Mouse (Mus musculus) midbrain, embryonic 14.5 days (tissue): ENCODE data around the gene Zfp768. TPM values are rescaled to one million over a fixed set of nuclear protein-coding genes. Genes with fewer than 3 reads are reported as not detected.

Source experiments
- ATAC-seq: fragments of 200-750 bp; cut with Nextera tagmentation; 2 replicates; pipeline ENCODE4 v1.8.0; 2017; ENCODE audit warnings: moderate number of reproducible peaks, moderate library complexity; ENCODE audit not compliant: low FRiP score, low TSS enrichment
- DNase-seq: peaks from one replicate; pipeline ENCODE4 v3.0.0-alpha.2; 2015
- H3K27ac ChIP-seq: fragments of 300-500 bp; sonication (generic); replicated peaks from 2 replicates; pipeline ENCODE4 v1.5.1; 2014; ENCODE audit warnings: mild to moderate bottlenecking, low read depth, low read length, moderate library complexity
- H3K27me3 ChIP-seq: fragments of 300-500 bp; sonication (generic); 2 replicates; pipeline ENCODE4 v1.6.1; 2014; ENCODE audit warnings: low read length, control low read depth, mixed read lengths; ENCODE audit not compliant: control insufficient read depth, insufficient read depth
- H3K36me3 ChIP-seq: fragments of 300-500 bp; sonication (generic); 2 replicates; pipeline ENCODE4 v1.6.1; 2014; ENCODE audit warnings: low read length, control low read depth; ENCODE audit not compliant: control insufficient read depth, insufficient read depth
- H3K4me1 ChIP-seq: fragments of 300-500 bp; sonication (generic); 2 replicates; pipeline ENCODE4 v1.6.1; 2014; ENCODE audit warnings: mild to moderate bottlenecking, antibody characterized with exemption, low read length, control low read depth; ENCODE audit not compliant: control insufficient read depth, insufficient read depth
- H3K4me2 ChIP-seq: fragments of 300-500 bp; sonication (generic); 2 replicates; pipeline ENCODE4 v1.6.1; 2014; ENCODE audit warnings: mild to moderate bottlenecking, low read length, moderate library complexity
- H3K4me3 ChIP-seq: fragments of 300-500 bp; sonication (generic); replicated peaks from 2 replicates; pipeline ENCODE4 v1.5.1; 2014; ENCODE audit warnings: low read depth, low read length
- H3K9ac ChIP-seq: fragments of 300-500 bp; sonication (generic); replicated peaks from 2 replicates; pipeline ENCODE4 v1.6.1; 2014; ENCODE audit warnings: mild to moderate bottlenecking, low read length, moderate library complexity
- H3K9me3 ChIP-seq: fragments of 300-500 bp; sonication (generic); 2 replicates; pipeline ENCODE4 v1.6.1; 2016; ENCODE audit warnings: low read length, control low read depth, mixed read lengths; ENCODE audit not compliant: control insufficient read depth
- WGBS: fragments of 180-500 bp; shearing (Covaris S2); extraction: QIAGEN DNeasy Blood & Tissue Kit; methylation state at CpG from one replicate; pipeline ENCODE4 v1.1.7; 2014; 5-methylcytosine and 5-hydroxymethylcytosine counted together
- polyA plus RNA-seq: library from polyadenylated mRNA; unstranded; fragments of >200 nt; fragmentation: Nextera tagmentation; extraction: Ambion mirVana; gene quantifications from 2 replicates; pipeline ENCODE4 v1.2.1, GENCODE M21; 2014

Gene Zfp768
- polyA plus RNA-seq, 1 experiment from 2014 or later, result 5.1 TPM

DNA sequence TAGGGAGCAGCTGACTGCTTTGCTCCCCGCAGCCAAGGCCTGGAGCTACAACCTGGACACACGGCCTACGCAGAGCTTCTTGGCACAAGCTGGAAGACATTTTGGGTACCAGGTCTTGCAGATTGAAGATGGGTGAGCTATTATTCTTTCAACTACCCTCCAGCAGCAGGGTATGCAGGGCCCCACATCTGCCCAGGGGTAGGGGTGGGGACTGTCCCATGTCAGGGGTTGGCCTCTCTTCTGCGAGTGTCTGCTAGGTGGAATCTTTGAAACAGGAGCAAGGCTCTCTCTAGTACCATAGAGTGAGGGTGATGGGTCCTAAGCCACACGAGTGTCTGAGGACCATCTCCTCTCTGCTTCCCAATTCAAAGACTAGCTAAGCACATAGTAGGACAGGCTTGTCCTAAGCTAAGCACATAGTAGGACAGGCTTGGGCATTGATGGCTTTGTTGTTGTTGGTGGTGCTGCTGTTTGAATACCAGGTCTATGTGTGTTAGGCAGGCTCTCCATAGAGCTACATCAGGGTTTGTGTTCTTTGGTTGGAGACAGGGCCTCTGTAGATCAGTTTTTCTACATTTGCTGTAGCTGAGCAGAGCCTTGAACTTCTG is 47.7 kb downstream of the Zfp768 start:
- Histone ChIP-seq H3K4me3 (no peak overlapping the region), H3K9ac (no peak overlapping the region), H3K4me1 (no peaks in the 10 kb centered on the region), H3K4me2 (no peak overlapping the region), H3K36me3 (no peaks in the 10 kb centered on the region), H3K9me3 (no peaks in the 10 kb centered on the region), H3K27me3 (no peaks in the 10 kb centered on the region), H3K27ac (no peak overlapping the region)
- 96% methylated on average over 5 of the region's 5 CpGs for WGBS
- ATAC-seq (no peak), DNase-seq (no peak)

DNA sequence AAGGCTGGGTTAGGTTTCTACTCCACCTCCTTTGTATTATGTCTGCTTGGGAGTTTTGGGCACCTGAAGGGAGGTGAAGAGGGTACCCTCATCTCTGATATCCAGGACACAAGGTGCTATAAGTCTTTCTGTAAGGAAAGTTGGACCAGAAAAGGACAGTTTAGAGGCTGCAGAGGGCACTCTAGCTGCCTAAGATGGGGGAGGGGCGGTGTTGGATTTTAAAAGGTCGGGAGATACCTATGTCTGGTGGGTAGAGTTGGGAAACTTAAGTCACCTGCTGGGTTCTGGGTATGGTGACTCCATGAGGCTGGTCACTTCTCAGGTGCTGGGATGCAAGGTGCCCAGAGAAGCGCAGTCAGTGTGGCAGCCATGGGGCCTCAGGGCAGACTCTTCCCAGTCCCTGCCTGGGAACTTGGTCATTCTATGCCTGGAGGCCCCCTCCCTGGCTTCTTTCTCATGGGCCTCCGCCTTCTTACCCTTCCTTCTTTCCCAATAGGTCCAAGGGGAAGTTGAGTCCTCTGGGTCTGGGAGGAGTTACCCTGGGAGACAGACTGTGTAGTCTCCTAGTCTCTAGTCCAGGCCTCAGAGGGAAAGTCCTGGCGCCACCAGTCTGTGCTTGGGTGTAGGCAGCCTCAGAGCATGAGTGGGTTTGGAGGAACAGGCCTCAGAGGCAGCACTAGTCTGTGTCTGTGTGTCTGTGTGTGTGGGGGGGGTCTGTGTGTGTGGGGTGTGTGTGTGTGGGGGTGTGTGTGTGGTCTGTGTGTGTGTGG is 48.4 kb downstream of the Zfp768 start:
- DNase-seq (no peak), ATAC-seq (no peak)
- Histone ChIP-seq H3K4me1 (no peaks in the 10 kb centered on the region), H3K36me3 (no peaks in the 10 kb centered on the region), H3K4me2 (no peak overlapping the region), H3K4me3 (no peak overlapping the region), H3K9me3 (no peaks in the 10 kb centered on the region), H3K27ac (no peak overlapping the region), H3K27me3 (no peaks in the 10 kb centered on the region), H3K9ac (no peak overlapping the region)
- 82% methylated on average over 5 of the region's 5 CpGs for WGBS

DNA sequence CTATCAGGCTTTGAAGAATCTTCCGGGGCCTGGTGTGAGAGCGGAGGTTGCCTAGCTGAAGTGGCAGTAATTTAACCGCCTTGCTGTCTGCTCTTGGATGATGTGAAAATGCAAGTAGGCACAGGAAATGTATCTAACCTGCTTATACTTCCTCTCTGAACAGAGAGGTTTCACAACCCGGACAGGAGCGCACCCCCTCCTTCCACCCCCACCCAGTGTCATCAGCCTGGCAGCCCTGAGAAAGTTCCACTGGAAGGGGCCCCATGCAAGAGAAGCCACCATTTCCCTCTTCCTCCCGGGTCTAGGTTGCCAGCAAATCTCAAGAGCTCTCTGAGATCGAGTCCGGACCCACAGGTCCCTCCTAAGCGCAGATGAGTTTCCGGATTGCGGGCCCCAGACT is 49.3 kb downstream of the Zfp768 start, which contains the start of gene Itgal:
Gene Itgal (plus strand): TSS at position 163 of the 400 bp plus-strand sequence.
- no peaks in the 10 kb centered on the region for H3K36me3 ChIP-seq
- H3K4me2 ChIP-seq, result no peak within 1 kb of the TSS
- H3K27ac ChIP-seq, result no peak within 1 kb of the TSS
- ATAC-seq, result no peak
- WGBS, result 86% methylated on average over 11 of the region's 11 CpGs
- no peak within 1 kb of the TSS for H3K4me3 ChIP-seq
- no peaks in the 10 kb centered on the region for H3K9me3 ChIP-seq
- H3K27me3 ChIP-seq, result no peaks in the 10 kb centered on the region
- no peaks in the 10 kb centered on the region for H3K4me1 ChIP-seq
- DNase-seq, result no peak
- no peak within 1 kb of the TSS for H3K9ac ChIP-seq

Other genes starting within 250 kb of the Zfp768 start
- 0.11 and 0.67 TPM in 2 replicates for gene Qprt, start 223.4 kb downstream of the Zfp768 start, polyA plus RNA-seq
- not detected in 2 replicates for gene Spn, start 207.8 kb downstream of the Zfp768 start, polyA plus RNA-seq
- gene Cd2bp2, start 149.5 kb downstream of the Zfp768 start, polyA plus RNA-seq, result 59.5 and 81.1 TPM in 2 replicates
- 24.6 and 27.6 TPM in 2 replicates for gene Tbc1d10b, start 137.1 kb downstream of the Zfp768 start, polyA plus RNA-seq
- gene Mylpf, start 136.7 kb downstream of the Zfp768 start, polyA plus RNA-seq, result 4.3 and 4.5 TPM in 2 replicates
- 31.9 and 39.7 TPM in 2 replicates for gene Zfp553, start 112.5 kb downstream of the Zfp768 start, polyA plus RNA-seq
- 11.6 and 13.6 TPM in 2 replicates for gene Sept1, start 112.5 kb downstream of the Zfp768 start, polyA plus RNA-seq
- gene Zfp771, start 101.3 kb downstream of the Zfp768 start, polyA plus RNA-seq, result 55.2 and 71.2 TPM in 2 replicates
- 125 and 134 TPM in 2 replicates for gene Dctpp1, start 84.9 kb downstream of the Zfp768 start, polyA plus RNA-seq
- gene Sephs2, start 71.5 kb downstream of the Zfp768 start, polyA plus RNA-seq, result 77.6 and 78.4 TPM in 2 replicates
- gene Itgal, start 49.3 kb downstream of the Zfp768 start, polyA plus RNA-seq, result 0.22 and 0.39 TPM in 2 replicates
- 7.0 and 7.7 TPM in 2 replicates for gene Zfp747, start 30.5 kb upstream of the Zfp768 start, polyA plus RNA-seq
- gene 9130019O22Rik, start 41.6 kb upstream of the Zfp768 start, polyA plus RNA-seq, result 5.3 and 6.9 TPM in 2 replicates
- gene E430018J23Rik, start 48.0 kb upstream of the Zfp768 start, polyA plus RNA-seq, result 5.5 and 6.2 TPM in 2 replicates
- gene Zfp764, start 61.2 kb upstream of the Zfp768 start, polyA plus RNA-seq, result 4.6 and 5.7 TPM in 2 replicates
- gene Zfp688, start 76.5 kb upstream of the Zfp768 start, polyA plus RNA-seq, result 31.9 and 33.9 TPM in 2 replicates
- gene Zfp689, start 103.6 kb upstream of the Zfp768 start, polyA plus RNA-seq, result 16.1 and 16.6 TPM in 2 replicates
- 41.8 and 44.3 TPM in 2 replicates for gene Prr14, start 114.0 kb upstream of the Zfp768 start, polyA plus RNA-seq
- 14.9 and 17.8 TPM in 2 replicates for gene Fbrs, start 133.6 kb upstream of the Zfp768 start, polyA plus RNA-seq
- gene Srcap, start 166.4 kb upstream of the Zfp768 start, polyA plus RNA-seq, result 46.1 and 64.3 TPM in 2 replicates
- gene Gm42715, start 174.0 kb upstream of the Zfp768 start, polyA plus RNA-seq, result 18.8 and 20.8 TPM in 2 replicates
- gene Tmem265, start 215.8 kb upstream of the Zfp768 start, polyA plus RNA-seq, result 5.1 and 14.5 TPM in 2 replicates
- gene Phkg2, start 227.8 kb upstream of the Zfp768 start, polyA plus RNA-seq, result 54.8 and 61.6 TPM in 2 replicates
- 9.0 and 12.8 TPM in 2 replicates for gene Ccdc189, start 243.0 kb upstream of the Zfp768 start, polyA plus RNA-seq
- 40.7 and 45.0 TPM in 2 replicates for gene Rnf40, start 243.2 kb upstream of the Zfp768 start, polyA plus RNA-seq